Mouse (Mus musculus) ES-E14 (cell line): ENCODE results near the gene Zc3h12a. TPM values are rescaled to one million over a fixed set of nuclear protein-coding genes. Genes with fewer than 3 reads are reported as not detected.

ENCODE experiments used
- DNase-seq: peaks from one replicate; pipeline ENCODE4 v3.0.0-alpha.2; 2013; ENCODE audit warnings: low read depth, low spot score
- H3K27ac ChIP-seq: 2 replicates; pipeline ENCODE4 v1.5.1; 2012; ENCODE audit warnings: low read depth, mild to moderate bottlenecking, low read length, moderate library complexity, mixed read lengths; ENCODE audit not compliant: poor library complexity, insufficient read depth, severe bottlenecking
- H3K36me3 ChIP-seq: 2 replicates; pipeline ENCODE4 v1.6.1; 2012; ENCODE audit warnings: mild to moderate bottlenecking, low read length, moderate library complexity, mixed read lengths; ENCODE audit not compliant: control insufficient read depth, poor library complexity, insufficient read depth, severe bottlenecking
- H3K4me1 ChIP-seq, 2 experiments: fragments of 150-350 bp in 1 of 2; sonication (generic) in 1 of 2; 2 replicates each; pipeline ENCODE4 v1.6.1; 2012; ENCODE audit warnings: low read length in 2 of 2, mild to moderate bottlenecking in 1 of 2, mixed read lengths in 1 of 2; ENCODE audit not compliant: control insufficient read depth in 2 of 2, insufficient read depth in 2 of 2, poor library complexity in 1 of 2
- H3K4me3 ChIP-seq, 2 experiments: fragments of 150-350 bp in 1 of 2; sonication (generic) in 1 of 2; 2 replicates each; pipeline ENCODE4 v1.5.1; 2012; ENCODE audit warnings: low read length in 2 of 2, low read depth in 1 of 2, mild to moderate bottlenecking in 1 of 2, mixed read lengths in 1 of 2; ENCODE audit not compliant: insufficient read depth in 1 of 2, poor library complexity in 1 of 2, severe bottlenecking in 1 of 2
- H3K9ac ChIP-seq: 2 replicates; pipeline ENCODE4 v1.6.1; 2012; ENCODE audit warnings: low read depth, mild to moderate bottlenecking, low read length, mixed read lengths; ENCODE audit not compliant: poor library complexity, insufficient read depth, severe bottlenecking
- H3K9me3 ChIP-seq: fragments of 150-350 bp; sonication (generic); 2 replicates; pipeline ENCODE4 v1.6.1; 2012; ENCODE audit warnings: low read depth, mild to moderate bottlenecking, low read length; ENCODE audit not compliant: control insufficient read depth, insufficient read depth
- CHD2 ChIP-seq: IDR thresholded peaks from 2 replicates; pipeline ENCODE4 v1.6.1; 2014; ENCODE audit warnings: mild to moderate bottlenecking, low read depth, low read length, inconsistent platforms
- HCFC1 ChIP-seq: IDR thresholded peaks from 2 replicates; pipeline ENCODE4 v1.6.1; 2012; ENCODE audit warnings: low read length, inconsistent platforms, borderline replicate concordance; ENCODE audit not compliant: insufficient read depth
- MAFK ChIP-seq: IDR thresholded peaks from 2 replicates; pipeline ENCODE4 v1.6.1; 2014; ENCODE audit warnings: mild to moderate bottlenecking, low read depth, low read length, inconsistent platforms; ENCODE audit not compliant: insufficient read depth
- ZC3H11A ChIP-seq: IDR thresholded peaks from 2 replicates; pipeline ENCODE4 v1.6.1; 2012; ENCODE audit warnings: low read depth, mild to moderate bottlenecking, inconsistent platforms, low read length, borderline replicate concordance
- ZNF384 ChIP-seq: IDR thresholded peaks from 2 replicates; pipeline ENCODE4 v1.6.1; 2012; ENCODE audit warnings: low read depth, low read length, inconsistent platforms
- in situ Hi-C, 2 experiments: fragments of 600-800 bp; cut with MboI; formaldehyde crosslinking; loops; one replicate each; pipeline ENCODE4 v1.15.1; 2025; ENCODE audit warnings: low sequenced_read_pairs in 2 of 2, inconsistent platforms in 1 of 2; ENCODE audit not compliant: unreplicated experiment in 2 of 2
- total RNA-seq: library from RNA; depleted of rRNA; stranded (reverse); fragments of 300-350 nt; gene quantifications from 2 replicates; pipeline ENCODE4 v1.2.3, GENCODE M21; 2012

Zc3h12a gene
- total RNA-seq, 1 experiment = 4.9 TPM

- Histone ChIP-seq H3K36me3 (peaks cover 2% of the 10 kb centered on the region; the same call in 1 of the 2 replicates), H3K9me3 (no peaks in the 10 kb centered on the region), H3K4me3 (no peak overlapping the region), H3K9ac (no peak overlapping the region; the same call in 1 of the 2 replicates), H3K27ac (no peak overlapping the region), H3K4me1 (peaks cover 0 to 7% of the 10 kb centered on the region in 2 experiments; a peak in 2 of 4 replicates)
- in situ Hi-C loops = no loop called here
- TF ChIP-seq HCFC1 = no peak
- TF ChIP-seq CHD2 = no peak
- TF ChIP-seq ZC3H11A = no peak
- TF ChIP-seq ZNF384 = no peak
- TF ChIP-seq MAFK = no peak
- DNase-seq = no peak
These were observed 30.2 kb downstream of the Zc3h12a start for GRCm38 (mm10) chr4:125097412-125097811.

- DNase-seq = no peak
- H3K27ac ChIP-seq = no peak overlapping the region
- no peak overlapping the region for H3K9ac ChIP-seq
- no peaks in the 10 kb centered on the region for H3K9me3 ChIP-seq
- peaks cover 7% of the 10 kb centered on the region; the same call in 1 of the 2 replicates for H3K36me3 ChIP-seq
- TF ChIP-seq HCFC1 = no peak
- TF ChIP-seq MAFK = no peak
- TF ChIP-seq ZNF384 = no peak
- no peak for TF ChIP-seq CHD2
- no peak for TF ChIP-seq ZC3H11A
- in situ Hi-C loops = no loop called here
- no peak overlapping the region for H3K4me3 ChIP-seq
- H3K4me1 ChIP-seq = peaks cover 0 to 5% of the 10 kb centered on the region in 2 experiments; a peak in 2 of 4 replicates
These were observed 31.6 kb downstream of the Zc3h12a start for GRCm38 (mm10) chr4:125096066-125096465.

- H3K27ac ChIP-seq = no peak overlapping the region
- TF ChIP-seq CHD2 (no peak), HCFC1 (no peak), ZC3H11A (no peak), MAFK (no peak)
- peaks cover 14% of the 10 kb centered on the region for H3K36me3 ChIP-seq
- H3K4me3 ChIP-seq = no peak overlapping the region
- DNase-seq = no peak
- no peaks in the 10 kb centered on the region for H3K9me3 ChIP-seq
- peaks cover 0 to 2% of the 10 kb centered on the region in 2 experiments; a peak in 1 of 4 replicates for H3K4me1 ChIP-seq
- in situ Hi-C loops = no loop called here
- H3K9ac ChIP-seq = no peak overlapping the region
These were observed 34.6 kb downstream of the Zc3h12a start for GRCm38 (mm10) chr4:125093031-125093430.

GRCm38 (mm10) chr4:125085346-125085841 is 42.2 kb downstream of the Zc3h12a start:
- Histone ChIP-seq H3K4me3 (peak overlapping the region; percentile 85 to 89), H3K27ac (peak overlapping the region; percentile 87), H3K4me1 (peaks cover 0 to 4% of the 10 kb centered on the region in 2 experiments; a peak in 1 of 4 replicates), H3K36me3 (peaks cover 10% of the 10 kb centered on the region), H3K9ac (peak overlapping the region; percentile 95), H3K9me3 (no peaks in the 10 kb centered on the region)
- in situ Hi-C loops = no loop called here
- no peak for TF ChIP-seq HCFC1
- no peak for TF ChIP-seq MAFK
- no peak for TF ChIP-seq CHD2
- DNase-seq = peak; percentile 71
